Mouse (Mus musculus) mesoderm, embryonic 11.5 days (tissue): ENCODE measurements around the gene Bpifb1.
"Not testable (repeated sequence)": the region's sequence is repeated elsewhere in the genome, so short reads cannot be mapped to it uniquely, and the experiment has no call there.

Experiments
- DNase-seq: peaks from one replicate; pipeline ENCODE4 v3.0.0-alpha.2; 2012; ENCODE audit warnings: low read depth, low spot score

Bpifb1 gene

DNA sequence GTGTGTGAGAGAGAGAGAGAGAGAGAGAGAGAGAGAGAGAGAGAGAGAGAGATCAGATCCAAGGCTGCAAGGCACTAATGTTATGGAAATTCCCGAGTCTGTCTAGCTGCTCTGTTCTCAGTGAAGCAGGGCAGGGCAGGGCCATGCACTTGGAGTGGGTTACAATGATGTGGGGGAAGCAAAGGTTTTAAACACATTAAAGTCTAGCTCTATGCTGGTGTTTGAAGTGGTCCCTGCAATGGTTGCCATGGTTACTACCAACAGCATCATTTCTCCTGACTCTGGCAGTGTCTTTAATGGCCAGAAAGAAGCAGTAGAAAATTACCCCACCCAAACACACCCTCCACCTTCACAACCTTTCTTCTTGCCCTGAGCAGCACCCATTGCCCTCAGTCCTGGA is 20.5 kb downstream of the Bpifb1 start:
- DNase-seq, result no peak

DNA sequence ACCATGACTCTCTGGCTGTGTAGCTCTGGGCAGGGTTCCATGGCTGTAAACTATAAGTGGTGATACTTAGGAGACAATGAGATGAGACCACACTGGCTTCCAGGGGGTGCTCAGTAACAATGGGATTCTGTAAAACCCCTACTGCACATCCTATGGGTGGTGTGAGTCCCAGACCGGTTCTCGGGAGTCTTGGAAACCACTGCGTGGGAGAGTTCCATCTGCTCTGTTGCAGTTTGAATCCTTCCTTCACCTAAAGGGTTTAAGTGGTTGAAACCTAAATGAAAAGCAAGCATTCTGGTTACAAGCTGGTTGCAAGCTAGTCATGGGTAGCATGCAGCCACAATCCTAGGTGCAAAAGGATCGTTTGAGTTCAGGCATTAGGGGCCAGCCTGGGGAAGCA is 21.3 kb downstream of the Bpifb1 start:
- DNase-seq, result no peak

DNA sequence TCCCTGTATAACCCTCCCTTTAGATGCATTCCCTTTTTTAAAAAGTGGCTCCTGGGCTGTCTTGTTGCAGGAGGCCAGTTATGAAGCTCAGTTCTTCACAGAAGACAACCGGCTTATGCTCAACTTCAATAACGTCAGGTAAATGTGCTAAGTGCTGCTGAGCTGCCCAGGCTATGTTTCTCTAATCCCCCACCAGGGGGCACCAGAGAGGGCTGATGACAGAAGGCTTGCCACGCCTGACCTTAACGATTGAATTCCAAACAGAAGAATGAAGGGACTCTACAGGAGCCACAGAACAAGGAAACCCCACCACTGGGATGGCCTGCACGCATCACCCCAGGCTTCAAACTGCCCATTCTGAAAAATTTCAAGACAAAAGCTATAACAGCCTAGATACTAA is 24.6 kb downstream of the Bpifb1 start:
- peak; percentile 78 for DNase-seq

- DNase-seq, result no peak
Observed at GRCm38 (mm10) chr2:154219950-154220349, 29.3 kb downstream of the Bpifb1 start.

- peak; percentile 63 for DNase-seq
Observed at GRCm38 (mm10) chr2:154223265-154223916, 32.8 kb downstream of the Bpifb1 start, which contains the start of gene Bpifb5. Bpifb5 (plus strand) TSS chr2:154223742.

- peak; percentile 23 for DNase-seq
Observed at GRCm38 (mm10) chr2:154223917-154224273, 33.3 kb downstream of the Bpifb1 start.

DNA sequence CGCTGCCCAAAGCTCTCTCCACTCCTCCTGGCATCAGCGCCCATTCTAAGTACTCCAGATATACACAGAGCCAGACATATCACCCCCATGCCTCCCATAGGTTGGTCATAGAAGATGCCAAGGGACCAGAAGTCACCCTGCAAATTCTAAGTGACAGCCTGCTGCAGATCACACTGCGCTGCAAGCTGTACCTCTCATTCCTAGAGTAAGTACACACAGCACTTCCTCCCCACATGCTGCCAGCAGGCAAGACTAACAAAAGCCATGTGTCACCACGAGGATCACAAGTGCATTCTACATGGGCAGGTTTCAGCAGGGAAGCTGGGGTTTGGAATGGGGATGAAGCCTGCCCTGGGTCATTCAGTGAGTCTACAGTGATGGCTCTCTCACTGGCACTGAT is 36.4 kb downstream of the Bpifb1 start:
- DNase-seq, result no peak

- DNase-seq, result no peak
Observed at GRCm38 (mm10) chr2:154227830-154228229, 37.2 kb downstream of the Bpifb1 start.

- DNase-seq, result no peak
Observed at GRCm38 (mm10) chr2:154233426-154233825, 42.8 kb downstream of the Bpifb1 start.

DNA sequence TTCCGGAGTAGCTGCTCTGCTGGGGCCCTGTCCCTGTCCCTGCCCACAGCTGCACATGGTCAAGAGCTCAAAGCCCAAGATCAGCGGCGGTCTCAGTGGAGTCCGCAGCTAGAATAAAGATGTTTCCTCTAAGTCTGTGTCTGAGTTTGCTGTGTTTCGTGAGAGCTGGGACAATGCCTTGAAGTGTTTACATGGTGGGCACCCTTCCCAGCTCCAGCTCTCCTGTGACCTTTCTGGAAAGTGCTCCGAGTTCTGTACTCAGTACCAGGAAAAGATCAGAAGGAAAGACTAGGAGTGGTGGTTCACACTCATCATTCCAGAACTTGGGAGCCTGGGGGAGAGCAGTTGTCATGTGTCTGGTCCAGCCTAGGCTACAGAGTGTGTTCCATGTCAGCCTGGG is 50.2 kb downstream of the Bpifb1 start:
- no peak for DNase-seq

- not testable (repeated sequence) for DNase-seq
Observed at GRCm38 (mm10) chr2:154242726-154243125, 52.1 kb downstream of the Bpifb1 start.

DNA sequence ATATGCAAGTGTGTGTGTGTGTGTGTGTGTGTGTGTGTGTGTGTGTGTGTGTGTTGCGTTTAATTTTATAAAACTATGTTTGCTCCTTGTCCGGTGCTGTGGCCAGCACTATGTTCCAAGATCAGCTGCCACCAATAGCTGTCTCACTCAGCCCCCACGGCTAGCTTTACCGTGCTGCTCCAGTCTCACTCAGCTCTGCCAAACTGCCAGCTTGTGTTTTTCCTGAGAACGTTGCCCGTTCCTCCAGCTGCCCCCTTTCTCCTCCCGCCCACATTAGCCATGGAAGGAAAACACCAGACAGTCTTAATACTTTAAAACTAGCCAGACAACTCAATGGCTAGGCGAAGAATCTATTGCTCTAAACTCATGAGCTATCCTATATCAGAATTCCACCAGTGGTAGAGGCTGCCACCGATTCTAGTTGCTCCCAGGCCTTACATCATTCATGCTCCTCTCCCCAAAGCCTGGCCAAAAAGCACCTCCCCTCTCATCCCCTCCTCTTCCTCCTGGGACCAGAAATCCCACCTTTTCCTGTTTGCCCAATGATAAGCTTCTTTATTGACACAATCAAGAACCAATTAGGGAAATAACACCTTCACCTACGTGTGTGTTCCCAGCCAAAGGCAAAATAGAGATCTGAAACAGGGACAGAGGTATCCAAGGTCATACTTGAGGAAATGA is 52.9 kb downstream of the Bpifb1 start:
- DNase-seq, result no peak

DNA sequence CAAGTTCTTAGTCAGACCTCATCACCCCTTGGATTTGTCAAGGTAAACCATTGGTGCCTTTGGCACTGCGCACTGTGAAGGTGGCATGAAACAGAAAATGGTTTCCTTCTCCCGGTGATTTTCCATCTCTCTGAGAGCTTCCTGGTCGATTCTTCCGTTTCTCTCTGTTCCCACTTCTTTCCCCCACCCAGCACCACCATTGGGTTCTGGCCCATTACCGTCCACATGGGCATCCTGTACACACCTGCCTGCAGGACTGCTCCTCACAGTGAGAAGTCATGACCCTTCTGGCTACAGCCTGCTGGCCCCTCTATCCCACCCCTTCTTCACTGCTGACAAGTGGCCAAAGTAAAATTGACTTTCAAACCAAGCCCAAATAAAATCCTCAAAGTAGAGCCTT is 54.7 kb downstream of the Bpifb1 start:
- DNase-seq, result no peak

DNA sequence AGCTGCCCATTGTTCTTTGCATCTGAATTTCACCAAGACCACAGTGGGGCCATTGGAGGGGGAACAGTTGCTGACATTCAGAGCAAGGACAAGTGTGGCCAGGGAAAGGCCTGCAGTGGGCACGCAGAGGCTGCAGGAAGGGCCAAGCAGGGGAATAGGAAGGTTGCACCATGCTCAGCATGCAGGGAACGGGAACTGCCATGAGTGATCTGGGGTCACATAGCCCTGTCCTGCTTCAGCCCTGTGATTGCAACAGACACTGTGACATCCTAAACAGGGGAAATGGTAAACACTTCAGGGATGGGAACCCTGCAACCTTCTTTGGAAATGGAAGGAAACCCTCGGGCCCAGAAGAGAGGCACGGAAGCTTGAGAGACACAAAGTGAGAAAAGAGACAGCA is 64.6 kb downstream of the Bpifb1 start:
- DNase-seq, result not testable (repeated sequence)

DNA sequence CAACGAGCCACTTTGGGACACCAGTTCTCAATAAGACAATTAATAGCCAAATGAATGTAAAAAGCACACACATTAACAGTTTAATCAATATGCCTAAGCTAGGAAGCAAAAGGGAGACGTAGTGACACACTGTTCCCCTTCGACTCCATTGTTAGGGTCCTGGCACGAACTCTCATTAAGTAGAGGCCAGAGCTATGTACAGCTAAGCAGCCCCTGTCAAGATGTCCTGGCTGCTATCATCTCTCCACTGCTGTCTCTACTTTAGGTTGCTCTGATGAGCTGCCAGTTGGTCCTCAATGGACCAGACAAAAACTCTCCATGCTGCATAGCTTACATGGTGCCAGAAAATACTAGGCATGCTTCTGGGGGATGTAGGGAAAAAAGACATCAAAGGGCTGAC is 65.2 kb downstream of the Bpifb1 start:
- DNase-seq, result no peak

- DNase-seq, result not testable (repeated sequence)
Observed at GRCm38 (mm10) chr2:154257554-154257953, 66.9 kb downstream of the Bpifb1 start, which contains the start of gene Bpifb9a. Bpifb9a (plus strand) TSS chr2:154257854.

GRCm38 (mm10) chr2:154264397-154264796 is 73.8 kb downstream of the Bpifb1 start:
- DNase-seq, result not testable (repeated sequence)
